Comparison of ENCODE assay signal across 8 mouse cellular contexts in the genomic region with DNA sequence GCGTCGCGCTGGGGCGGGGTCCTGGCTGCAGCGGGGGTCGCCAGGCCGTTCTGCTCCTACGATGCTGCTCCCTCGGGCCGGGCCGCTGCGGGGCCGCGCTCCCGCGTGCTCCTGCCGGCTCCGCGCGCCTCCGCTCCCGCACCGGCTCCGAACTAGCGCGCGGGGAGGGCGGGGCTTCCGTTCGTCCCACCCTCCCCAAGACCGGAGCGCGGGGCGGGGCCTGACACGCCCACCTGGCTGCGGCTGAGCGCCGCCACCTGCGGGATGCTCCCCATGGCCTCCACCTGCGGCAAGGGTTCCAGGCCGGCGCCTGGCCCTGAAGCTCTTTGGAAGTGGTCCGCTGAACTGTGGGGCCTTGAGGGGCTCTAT. TPM values are rescaled to one million over a fixed set of nuclear protein-coding genes. Genes with fewer than 3 reads are reported as not detected.
DNase-seq lines count a peak whose midpoint lies in the region; ATAC-seq and TF ChIP-seq lines count a peak whose summit lies in the region.

TSS of gene Wnk2 (minus strand) at position 157 of the 369 bp plus-strand sequence.

- DNase-seq in adrenal gland, postnatal 10 days = peak; percentile 84
- DNase-seq in embryo, embryonic 10 days (ENCODE audit: low spot score) = peak; percentile 72
- DNase-seq in gastrocnemius, postnatal 25 days = peak; percentile 77
- peak; percentile 82 for DNase-seq in intestine, embryonic 14.5 days (ENCODE audit: low spot score)
- DNase-seq in left cerebral cortex, postnatal 10 days (ENCODE audit: extremely low spot score in 1 of 2, low spot score in 2 of 2) = peak in 1 of 2 experiments; percentile 88

- H3K4me3 ChIP-seq in intestine, embryonic 14.5 days (ENCODE audit: low read depth, low read length) = peak within 1 kb of the TSS; percentile 71
- H3K4me3 ChIP-seq in megakaryocyte, embryonic 14.5 days (replicated peaks) = peak within 1 kb of the TSS; percentile 88
- peak within 1 kb of the TSS; percentile 83 for H3K4me3 ChIP-seq in small intestine, adult 2 months (ENCODE audit: low read depth, low read length)

- peaks cover 20% of the 10 kb centered on the region for H3K27me3 ChIP-seq in intestine, embryonic 14.5 days (replicated peaks; ENCODE audit: control insufficient read depth, insufficient read depth, low read length)
- peaks cover 96% of the 10 kb centered on the region for H3K27me3 ChIP-seq in megakaryocyte, embryonic 14.5 days (replicated peaks)
- H3K27me3 ChIP-seq in small intestine, adult 2 months (ENCODE audit: control insufficient read depth, insufficient read depth, low read length) = peaks cover 6% of the 10 kb centered on the region; the same call in 1 of the 2 replicates

- intact Hi-C loops in left cerebral cortex, postnatal 10 days (cut with DNase I) = loop anchor here (5.0 kb wide), 1 partner anchor 91 kb away; no protein-coding TSS in a partner anchor

- H3K9ac ChIP-seq in intestine, embryonic 14.5 days (ENCODE audit: low read length) = peak within 1 kb of the TSS; percentile 62

- peaks cover 9% of the 10 kb centered on the region; the same call in 1 of the 2 replicates for H3K4me1 ChIP-seq in intestine, embryonic 14.5 days (replicated peaks; ENCODE audit: control insufficient read depth, insufficient read depth, low read length)
- H3K4me1 ChIP-seq in megakaryocyte, embryonic 14.5 days = peaks cover 22% of the 10 kb centered on the region
- peaks cover 7% of the 10 kb centered on the region; the same call in 1 of the 2 replicates for H3K4me1 ChIP-seq in small intestine, adult 2 months (ENCODE audit: control insufficient read depth, insufficient read depth, insufficient read length, low read length)

- H3K4me2 ChIP-seq in intestine, embryonic 14.5 days (ENCODE audit: low read length) = peak within 1 kb of the TSS; percentile 97

- ATAC-seq in intestine, embryonic 14.5 days (replicated peaks; ENCODE audit: low FRiP score, low TSS enrichment, low read depth) = peak; percentile 75
- no peak for ATAC-seq in monocyte, adult 5-6 weeks (replicated peaks; ENCODE audit: insufficient number of reproducible peaks, low FRiP score, low TSS enrichment, poor library complexity, severe bottlenecking)

- no peak for TF ChIP-seq POLR2A in small intestine, adult 2 months (IDR thresholded peaks at IDR 0.05; ENCODE audit: low read depth, low read length)

- no peak for TF ChIP-seq CTCF in small intestine, adult 2 months (IDR thresholded peaks at IDR 0.05; ENCODE audit: extremely low read depth, insufficient read length, insufficient replicate concordance, low read depth, low read length)

- H3K27ac ChIP-seq in intestine, embryonic 14.5 days (ENCODE audit: low read depth) = no peak within 1 kb of the TSS
- no peak within 1 kb of the TSS for H3K27ac ChIP-seq in small intestine, adult 2 months (ENCODE audit: insufficient read depth, low read depth, low read length)

- under 1% methylated on average over 43 of the region's 43 CpGs for WGBS in intestine, embryonic 14.5 days
- WGBS in small intestine, adult 2 months = 1% methylated on average over 43 of the region's 43 CpGs

- no peaks in the 10 kb centered on the region for H3K9me3 ChIP-seq in intestine, embryonic 14.5 days (ENCODE audit: control insufficient read depth, low read length)
- no peaks in the 10 kb centered on the region for H3K9me3 ChIP-seq in megakaryocyte, embryonic 14.5 days

- H3K36me3 ChIP-seq in intestine, embryonic 14.5 days (ENCODE audit: control insufficient read depth, insufficient read depth, low read length) = no peaks in the 10 kb centered on the region
- no peaks in the 10 kb centered on the region for H3K36me3 ChIP-seq in megakaryocyte, embryonic 14.5 days (replicated peaks; ENCODE audit: low read length)
- no peaks in the 10 kb centered on the region for H3K36me3 ChIP-seq in small intestine, adult 2 months (ENCODE audit: control insufficient read depth, insufficient read depth, low read length)

RNA-seq across cellular contexts. Expression of gene Wnk2, which starts in this region (rescaled TPM):
- 1 to 10 TPM; 4.1 to 8.3 TPM for total RNA-seq in adrenal gland, postnatal 10 days (2021)
- 10 to 100 TPM; 51.0 to 62.2 TPM for total RNA-seq in gastrocnemius, postnatal 25 days (2021)
- 4.5 and 5.1 TPM in 2 replicates for polyA plus RNA-seq in intestine, embryonic 14.5 days (2014; fragmentation: Nextera tagmentation; extraction: Ambion mirVana)
- total RNA-seq in left cerebral cortex, postnatal 10 days (2021) = 100 to 1,000 TPM; 112 to 116 TPM
- polyA plus RNA-seq in megakaryocyte, embryonic 14.5 days (2012; ENCODE audit: insufficient read depth, low replicate concordance) = 0.02 and 0.35 TPM in 2 replicates
- 18.4 and 19.5 TPM in 2 replicates for polyA plus RNA-seq in small intestine, adult 2 months (2012; rRNA removed)
- not detected in 3 replicates for total RNA-seq in monocyte, adult 5-6 weeks (2017)

Comparison
In these comparisons a context has a peak if more than half of its experiments do, and no peak if none do; other contexts are left out.
1. RNA of gene Wnk2 (total RNA-seq): 112 to 116 TPM in left cerebral cortex, postnatal 10 days and 51.0 to 62.2 TPM in gastrocnemius, postnatal 25 days; 4.1 to 8.3 TPM in adrenal gland, postnatal 10 days and not detected in monocyte, adult 5-6 weeks; every median in the first group is over 4 times any median in the second.
2. Peak in every context shown above with its lines, with median percentiles within 50 percentile points of each other: H3K4me3 ChIP-seq.